Mouse (Mus musculus) liver, embryonic 11.5 days (tissue): Measurements from ENCODE around the gene Gm17361. TPM values are rescaled to one million over a fixed set of nuclear protein-coding genes. Genes with fewer than 3 reads are reported as not detected.
"Not testable (repeated sequence)": the region's sequence is repeated elsewhere in the genome, so short reads cannot be mapped to it uniquely, and the experiment has no call there.

Experiments used
- ATAC-seq: fragments of 200-750 bp; cut with Nextera tagmentation; replicated peaks from 2 replicates; pipeline ENCODE4 v1.8.0; 2017; ENCODE audit warnings: moderate number of reproducible peaks, mild to moderate bottlenecking, moderate TSS enrichment, moderate library complexity; ENCODE audit not compliant: low FRiP score
- DNase-seq: peaks from one replicate; pipeline ENCODE4 v3.0.0-alpha.2; 2017; ENCODE audit warnings: low spot score
- H3K27ac ChIP-seq: fragments of 300-500 bp; sonication (generic); 2 replicates; pipeline ENCODE4 v1.5.1; 2014; ENCODE audit warnings: mild to moderate bottlenecking, low read depth, low read length, control low read depth
- H3K27me3 ChIP-seq: fragments of 300-500 bp; sonication (generic); replicated peaks from 2 replicates; pipeline ENCODE4 v1.6.1; 2014; ENCODE audit warnings: low read length, mixed read lengths; ENCODE audit not compliant: control insufficient read depth, insufficient read depth
- H3K36me3 ChIP-seq: fragments of 300-500 bp; sonication (generic); 2 replicates; pipeline ENCODE4 v1.6.1; 2014; ENCODE audit warnings: mild to moderate bottlenecking, low read length, moderate library complexity, mixed read lengths; ENCODE audit not compliant: control insufficient read depth, insufficient read depth
- H3K4me1 ChIP-seq: fragments of 300-500 bp; sonication (generic); replicated peaks from 2 replicates; pipeline ENCODE4 v1.6.1; 2014; ENCODE audit warnings: low read length, mixed read lengths; ENCODE audit not compliant: control insufficient read depth, insufficient read depth
- H3K4me2 ChIP-seq: fragments of 300-500 bp; sonication (generic); 2 replicates; pipeline ENCODE4 v1.6.1; 2014; ENCODE audit warnings: mild to moderate bottlenecking, control low read depth, moderate library complexity
- H3K4me3 ChIP-seq: fragments of 300-500 bp; sonication (generic); 2 replicates; pipeline ENCODE4 v1.5.1; 2014; ENCODE audit warnings: low read depth, low read length, control low read depth
- H3K9ac ChIP-seq: fragments of 300-500 bp; sonication (generic); 2 replicates; pipeline ENCODE4 v1.6.1; 2014; ENCODE audit warnings: low read depth, low read length, control low read depth
- H3K9me3 ChIP-seq: fragments of 300-500 bp; sonication (generic); 2 replicates; pipeline ENCODE4 v1.6.1; 2016; ENCODE audit warnings: low read length, inconsistent platforms, mixed read lengths; ENCODE audit not compliant: control insufficient read depth
- whole genome bisulfite sequencing: fragments of 180-500 bp; shearing (Covaris S2); extraction: QIAGEN DNeasy Blood & Tissue Kit; methylation state at CpG from one replicate; pipeline ENCODE4 v1.1.7; 2014; 5-methylcytosine and 5-hydroxymethylcytosine counted together
- polyA plus RNA-seq: library from polyadenylated mRNA; unstranded; fragments of >200 nt; fragmentation: Nextera tagmentation; extraction: Ambion mirVana; gene quantifications from 2 replicates; pipeline ENCODE4 v1.2.1, GENCODE M21; 2014

Gm17361 gene
- polyA plus RNA-seq, result not detected in 2 replicates

- not testable (repeated sequence) for H3K4me2 ChIP-seq, H3K27ac ChIP-seq, H3K9me3 ChIP-seq, H3K9ac ChIP-seq, H3K36me3 ChIP-seq, DNase-seq, H3K27me3 ChIP-seq, H3K4me3 ChIP-seq, H3K4me1 ChIP-seq, ATAC-seq
- WGBS, result no CpG with 5 or more reads among the region's 4 CpGs
Measured at GRCm38 (mm10) chrX:125003863-125004262, at the start of gene Gm17361. Gm17361 (plus strand) TSS chrX:125004163.
